Mouse (Mus musculus) E14TG2a.4 (cell line): ENCODE measurements around the gene Strn3.

ENCODE experiments used
- CTCF ChIP-seq: conservative IDR thresholded peaks from 2 replicates; pipeline ENCODE4 v1.5.1; 2014; ENCODE audit warnings: low read length
- NANOG ChIP-seq: IDR thresholded peaks from 2 replicates; pipeline ENCODE4 v1.6.1; 2014; ENCODE audit warnings: borderline replicate concordance, low read length, mixed read lengths

- TF ChIP-seq CTCF (no peak), NANOG (no peak)
These were observed 68.4 kb downstream of the Strn3 start for GRCm38 (mm10) chr12:51623366-51623694.
